Mouse (Mus musculus) cerebellum, adult 2 months (tissue): ENCODE results near the gene Antxr2. TPM values are rescaled to one million over a fixed set of nuclear protein-coding genes. Genes with fewer than 3 reads are reported as not detected.

Experiments used
- DNase-seq, 2 experiments: peaks; one replicate each; pipeline ENCODE4 v3.0.0; 2021
- H3K27ac ChIP-seq: fragments of 200-500 bp; 2 replicates; pipeline ENCODE4 v1.5.1; 2012; ENCODE audit warnings: low read length, control low read depth, inconsistent platforms; ENCODE audit not compliant: insufficient read depth
- H3K27me3 ChIP-seq: fragments of 200-500 bp; 2 replicates; pipeline ENCODE4 v1.6.1; 2012; ENCODE audit warnings: inconsistent platforms, mild to moderate bottlenecking, low read length, moderate library complexity; ENCODE audit not compliant: control insufficient read depth, insufficient read depth
- H3K4me1 ChIP-seq: fragments of 200-500 bp; 2 replicates; pipeline ENCODE4 v1.6.1; 2011; ENCODE audit warnings: low read length; ENCODE audit not compliant: control insufficient read depth, insufficient read depth
- H3K4me3 ChIP-seq: fragments of 200-500 bp; replicated peaks from 2 replicates; pipeline ENCODE3; 2011; ENCODE audit warnings: mild to moderate bottlenecking, low read depth, low read length, control low read depth; ENCODE audit not compliant: insufficient read depth
- CTCF ChIP-seq: fragments of 200-500 bp; IDR thresholded peaks from 2 replicates; pipeline ENCODE4 v1.5.1; 2011; ENCODE audit warnings: low read depth, mild to moderate bottlenecking, control low read depth, low read length, moderate library complexity, borderline replicate concordance; ENCODE audit not compliant: insufficient read depth
- POLR2A ChIP-seq: fragments of 200-500 bp; IDR thresholded peaks from 2 replicates; pipeline ENCODE4 v1.6.1; 2011; ENCODE audit warnings: low read length, control low read depth, borderline replicate concordance; ENCODE audit not compliant: insufficient read depth
- WGBS: fragments of 180-500 bp; shearing (Covaris S2); methylation state at CpG from one replicate; pipeline ENCODE4 v1.1.7; 2018; 5-methylcytosine and 5-hydroxymethylcytosine counted together
- polyA plus RNA-seq: library from polyadenylated mRNA; depleted of rRNA; stranded (reverse); fragments of >200 nt; gene quantifications from 2 replicates; pipeline ENCODE4 v1.2.3, GENCODE M21; 2012

The Antxr2 gene
- polyA plus RNA-seq, 1 experiment, result 0.93 TPM

GRCm38 (mm10) chr5:98030091-98030901 lies 547 bp downstream of the Antxr2 start:
- peak overlapping the region; percentile 53 for H3K4me3 ChIP-seq
- TF ChIP-seq POLR2A, result no peak
- TF ChIP-seq CTCF, result no peak
- WGBS, result 3% methylated on average over 36 of the region's 36 CpGs
- no peak overlapping the region for H3K27ac ChIP-seq
- DNase-seq, result peak in 1 of 2 experiments; percentile 16
- H3K27me3 ChIP-seq, result no peaks in the 10 kb centered on the region; the same call in 1 of the 2 replicates
- H3K4me1 ChIP-seq, result no peaks in the 10 kb centered on the region

GRCm38 (mm10) chr5:98027688-98028389 lies 3.0 kb downstream of the Antxr2 start:
- Histone ChIP-seq H3K4me3 (no peak overlapping the region), H3K27ac (no peak overlapping the region), H3K27me3 (no peaks in the 10 kb centered on the region; the same call in 1 of the 2 replicates), H3K4me1 (no peaks in the 10 kb centered on the region)
- WGBS, result 79% methylated on average over 8 of the region's 8 CpGs
- no peak for TF ChIP-seq POLR2A
- TF ChIP-seq CTCF, result no peak
- no peak for DNase-seq

GRCm38 (mm10) chr5:98025921-98026320 lies 4.9 kb downstream of the Antxr2 start:
- Histone ChIP-seq H3K27ac (no peak overlapping the region), H3K4me3 (no peak overlapping the region), H3K4me1 (no peaks in the 10 kb centered on the region), H3K27me3 (no peaks in the 10 kb centered on the region; the same call in 1 of the 2 replicates)
- 89% methylated on average over 2 of the region's 2 CpGs for WGBS
- no peak for DNase-seq
- no peak for TF ChIP-seq CTCF
- no peak for TF ChIP-seq POLR2A

- TF ChIP-seq POLR2A, result no peak
- TF ChIP-seq CTCF, result no peak
- no peaks in the 10 kb centered on the region for H3K4me1 ChIP-seq
- H3K4me3 ChIP-seq, result no peak overlapping the region
- whole genome bisulfite sequencing, result 89% methylated on average over 2 of the region's 2 CpGs
- H3K27me3 ChIP-seq, result no peaks in the 10 kb centered on the region
- DNase-seq, result no peak
- no peak overlapping the region for H3K27ac ChIP-seq
These were observed 6.3 kb downstream of the Antxr2 start for GRCm38 (mm10) chr5:98024545-98024944.

- Histone ChIP-seq H3K27ac (no peak overlapping the region), H3K27me3 (no peaks in the 10 kb centered on the region), H3K4me1 (no peaks in the 10 kb centered on the region), H3K4me3 (no peak overlapping the region)
- 96% methylated on average over 4 of the region's 4 CpGs for WGBS
- TF ChIP-seq POLR2A, result no peak
- no peak for TF ChIP-seq CTCF
- no peak for DNase-seq
These were observed 9.3 kb downstream of the Antxr2 start for GRCm38 (mm10) chr5:98021518-98021917.

- Histone ChIP-seq H3K4me3 (no peak overlapping the region), H3K27me3 (no peaks in the 10 kb centered on the region), H3K4me1 (no peaks in the 10 kb centered on the region), H3K27ac (no peak overlapping the region)
- no peak for TF ChIP-seq POLR2A
- no peak for TF ChIP-seq CTCF
- no peak for DNase-seq
These were observed 10.2 kb downstream of the Antxr2 start for GRCm38 (mm10) chr5:98020658-98021057.

- H3K27me3 ChIP-seq, result no peaks in the 10 kb centered on the region
- 77% methylated on average over 1 of the region's 1 CpGs for WGBS
- DNase-seq, result no peak
- no peak overlapping the region for H3K27ac ChIP-seq
- TF ChIP-seq CTCF (no peak), POLR2A (no peak)
- no peaks in the 10 kb centered on the region for H3K4me1 ChIP-seq
- no peak overlapping the region for H3K4me3 ChIP-seq
These were observed 11.4 kb downstream of the Antxr2 start for GRCm38 (mm10) chr5:98019396-98019795.
